In genomic region chr16:35938211-35939151, GRCm38 (mm10) we compare ENCODE assay signal across 8 mouse cellular contexts. TPM values are rescaled to one million over a fixed set of nuclear protein-coding genes. Genes with fewer than 3 reads are reported as not detected.
DNase-seq lines count a peak whose midpoint lies in the region; ATAC-seq and TF ChIP-seq lines count a peak whose summit lies in the region.

Gene Parp9, plus strand, starts transcription at chr16:35938470.
Gene Dtx3l, minus strand, starts transcription at chr16:35939151.

- TF ChIP-seq POLR2A in brain, embryonic 14.5 days (IDR thresholded peaks at IDR 0.05; ENCODE audit: borderline replicate concordance, extremely low read depth, insufficient read depth, insufficient read length, poor library complexity, severe bottlenecking): no peak

- 1% methylated on average over 52 of the region's 52 CpGs for WGBS in heart, embryonic 13.5 days
- 1% methylated on average over 52 of the region's 52 CpGs for WGBS in kidney, postnatal 0 days
- under 1% methylated on average over 52 of the region's 52 CpGs for WGBS in liver, embryonic 15.5 days (ENCODE audit: insufficient replicate concordance)
- 1% methylated on average over 52 of the region's 52 CpGs for WGBS in stomach, embryonic 15.5 days

- no peaks in the 10 kb centered on the region for H3K27me3 ChIP-seq in erythroblast, embryonic 14.5 days (ENCODE audit: control insufficient read depth)
- no peaks in the 10 kb centered on the region; the same call in 1 of the 2 replicates for H3K27me3 ChIP-seq in heart, embryonic 13.5 days (replicated peaks)
- H3K27me3 ChIP-seq in kidney, postnatal 0 days (ENCODE audit: insufficient read depth, low read length): no peaks in the 10 kb centered on the region
- H3K27me3 ChIP-seq in liver, embryonic 15.5 days: no peaks in the 10 kb centered on the region
- no peaks in the 10 kb centered on the region for H3K27me3 ChIP-seq in stomach, embryonic 15.5 days (replicated peaks)

- DNase-seq in CD4-positive, CD25-positive, alpha-beta regulatory T cell, adult 2 months (ENCODE audit: low read depth, low spot score): peak; percentile 87
- peak; percentile 54 for DNase-seq in brain, embryonic 14.5 days (ENCODE audit: low read depth)
- DNase-seq in kidney, postnatal 0 days (ENCODE audit: low spot score): peak; percentile 62
- DNase-seq in neural tube, embryonic 10.5 days (ENCODE audit: extremely low spot score, low spot score): peak; percentile 69

- H3K4me1 ChIP-seq in erythroblast, embryonic 14.5 days (ENCODE audit: control insufficient read depth): peaks cover 29% of the 10 kb centered on the region
- peaks cover 16% of the 10 kb centered on the region for H3K4me1 ChIP-seq in heart, embryonic 13.5 days
- no peaks in the 10 kb centered on the region for H3K4me1 ChIP-seq in kidney, postnatal 0 days (replicated peaks; ENCODE audit: insufficient read depth, low read length)
- peaks cover 26% of the 10 kb centered on the region for H3K4me1 ChIP-seq in liver, embryonic 15.5 days (replicated peaks)
- H3K4me1 ChIP-seq in stomach, embryonic 15.5 days: peaks cover 4% of the 10 kb centered on the region; the same call in 1 of the 2 replicates

- no peak for ATAC-seq in heart, embryonic 13.5 days (ENCODE audit: extremely low read depth, insufficient number of reproducible peaks, low FRiP score, low TSS enrichment)
- peak; percentile 67 for ATAC-seq in kidney, postnatal 0 days (replicated peaks; ENCODE audit: low FRiP score, low read depth)
- peak; percentile 79 for ATAC-seq in liver, embryonic 15.5 days (ENCODE audit: insufficient read depth)
- peak; percentile 64 for ATAC-seq in stomach, embryonic 15.5 days (ENCODE audit: insufficient read depth, low FRiP score, low read depth)

- TF ChIP-seq CTCF in brain, embryonic 14.5 days (IDR thresholded peaks at IDR 0.05; ENCODE audit: borderline replicate concordance, extremely low read depth, insufficient read depth, insufficient read length): no peak
- TF ChIP-seq CTCF in kidney, postnatal 0 days (IDR thresholded peaks at IDR 0.05; ENCODE audit: low read depth): no peak

- peak within 1 kb of the TSS; percentile 63 for H3K27ac ChIP-seq in heart, embryonic 13.5 days (replicated peaks)
- H3K27ac ChIP-seq in kidney, postnatal 0 days: peak within 1 kb of the TSS; percentile 75
- H3K27ac ChIP-seq in liver, embryonic 15.5 days (replicated peaks): peak within 1 kb of the TSS; percentile 73
- peak within 1 kb of the TSS; percentile 74 for H3K27ac ChIP-seq in stomach, embryonic 15.5 days

- H3K36me3 ChIP-seq in erythroblast, embryonic 14.5 days (ENCODE audit: control insufficient read depth): peaks cover 10% of the 10 kb centered on the region
- peaks cover 23% of the 10 kb centered on the region for H3K36me3 ChIP-seq in heart, embryonic 13.5 days
- 0 out of 2 replicates have a peak, but pooled peaks cover 2% of the 10 kb centered on the region for H3K36me3 ChIP-seq in kidney, postnatal 0 days (ENCODE audit: insufficient read depth, low read length)
- peaks cover 25% of the 10 kb centered on the region for H3K36me3 ChIP-seq in liver, embryonic 15.5 days (replicated peaks)
- H3K36me3 ChIP-seq in stomach, embryonic 15.5 days: no peaks in the 10 kb centered on the region; the same call in 1 of the 2 replicates

- H3K4me2 ChIP-seq in heart, embryonic 13.5 days: peak within 1 kb of the TSS; percentile 89
- peak within 1 kb of the TSS; percentile 90 for H3K4me2 ChIP-seq in kidney, postnatal 0 days (ENCODE audit: low read length)
- H3K4me2 ChIP-seq in liver, embryonic 15.5 days: peak within 1 kb of the TSS; percentile 93
- peak within 1 kb of the TSS; percentile 80 for H3K4me2 ChIP-seq in stomach, embryonic 15.5 days

- peak within 1 kb of the TSS; percentile 87 for H3K9ac ChIP-seq in heart, embryonic 13.5 days
- H3K9ac ChIP-seq in kidney, postnatal 0 days (ENCODE audit: low read depth, low read length): peak within 1 kb of the TSS; percentile 75
- H3K9ac ChIP-seq in liver, embryonic 15.5 days: peak within 1 kb of the TSS; percentile 82
- peak within 1 kb of the TSS; percentile 51 for H3K9ac ChIP-seq in stomach, embryonic 15.5 days

- no peaks in the 10 kb centered on the region for H3K9me3 ChIP-seq in erythroblast, embryonic 14.5 days (ENCODE audit: control insufficient read depth, low read length)
- no peaks in the 10 kb centered on the region for H3K9me3 ChIP-seq in heart, embryonic 13.5 days
- H3K9me3 ChIP-seq in kidney, postnatal 0 days (replicated peaks; ENCODE audit: low read length): no peaks in the 10 kb centered on the region
- no peaks in the 10 kb centered on the region for H3K9me3 ChIP-seq in liver, embryonic 15.5 days (replicated peaks)
- H3K9me3 ChIP-seq in stomach, embryonic 15.5 days: no peaks in the 10 kb centered on the region

- peak within 1 kb of the TSS; percentile 95 for H3K4me3 ChIP-seq in erythroblast, embryonic 14.5 days (replicated peaks)
- peak within 1 kb of the TSS; percentile 79 for H3K4me3 ChIP-seq in heart, embryonic 13.5 days
- H3K4me3 ChIP-seq in kidney, postnatal 0 days (replicated peaks; ENCODE audit: low read depth, low read length): peak within 1 kb of the TSS; percentile 84
- peak within 1 kb of the TSS; percentile 78 for H3K4me3 ChIP-seq in liver, embryonic 15.5 days (replicated peaks)
- peak within 1 kb of the TSS; percentile 75 for H3K4me3 ChIP-seq in stomach, embryonic 15.5 days (replicated peaks)

RNA-seq across cellular contexts. Expression of gene Parp9, which starts in this region (rescaled TPM):
- polyA plus RNA-seq in brain, embryonic 14.5 days (2012; rRNA removed): 1.4 TPM in 2 replicates
- 0.03 and 0.05 TPM in 2 replicates for polyA plus RNA-seq in erythroblast, embryonic 14.5 days (2012)
- polyA plus RNA-seq in heart, embryonic 13.5 days (2015; fragmentation: Nextera tagmentation; extraction: Ambion mirVana): 6.7 and 6.9 TPM in 2 replicates
- polyA plus RNA-seq in kidney, postnatal 0 days (2015; fragmentation: Nextera tagmentation; extraction: Ambion mirVana): 10.7 and 11.3 TPM in 2 replicates
- polyA plus RNA-seq in liver, embryonic 15.5 days (2015; fragmentation: Nextera tagmentation; extraction: Ambion mirVana): 9.0 and 9.5 TPM in 2 replicates
- polyA plus RNA-seq in stomach, embryonic 15.5 days (2015; fragmentation: Nextera tagmentation; extraction: Ambion mirVana): 9.7 and 10.0 TPM in 2 replicates

RNA-seq across cellular contexts. Expression of gene Dtx3l, which starts in this region (rescaled TPM):
- 0.92 and 1.3 TPM in 2 replicates for polyA plus RNA-seq in brain, embryonic 14.5 days (2012; rRNA removed)
- 0.03 and 0.04 TPM in 2 replicates for polyA plus RNA-seq in erythroblast, embryonic 14.5 days (2012)
- polyA plus RNA-seq in heart, embryonic 13.5 days (2015; fragmentation: Nextera tagmentation; extraction: Ambion mirVana): 4.5 and 4.6 TPM in 2 replicates
- polyA plus RNA-seq in kidney, postnatal 0 days (2015; fragmentation: Nextera tagmentation; extraction: Ambion mirVana): 4.4 and 4.8 TPM in 2 replicates
- polyA plus RNA-seq in liver, embryonic 15.5 days (2015; fragmentation: Nextera tagmentation; extraction: Ambion mirVana): 4.9 TPM in 2 replicates
- 6.8 and 7.6 TPM in 2 replicates for polyA plus RNA-seq in stomach, embryonic 15.5 days (2015; fragmentation: Nextera tagmentation; extraction: Ambion mirVana)
